Mouse (Mus musculus) embryonic facial prominence, embryonic 11.5 days (tissue): ENCODE data around the gene Bag3. TPM values are rescaled to one million over a fixed set of nuclear protein-coding genes. Genes with fewer than 3 reads are reported as not detected.

ENCODE experiments used
- ATAC-seq: fragments of 200-750 bp; cut with Nextera tagmentation; replicated peaks from 2 replicates; pipeline ENCODE4 v1.8.0; 2017; ENCODE audit warnings: low read depth; ENCODE audit not compliant: insufficient number of reproducible peaks, low FRiP score, low TSS enrichment
- DNase-seq: peaks from one replicate; pipeline ENCODE4 v3.0.0-alpha.2; 2015; ENCODE audit warnings: low spot score
- H3K27ac ChIP-seq: fragments of 300-500 bp; sonication (generic); replicated peaks from 2 replicates; pipeline ENCODE4 v1.5.1; 2014; ENCODE audit warnings: mild to moderate bottlenecking, low read depth, low read length, control low read depth
- H3K27me3 ChIP-seq: fragments of 300-500 bp; sonication (generic); 2 replicates; pipeline ENCODE4 v1.6.1; 2014; ENCODE audit warnings: mild to moderate bottlenecking, low read length, moderate library complexity, mixed read lengths; ENCODE audit not compliant: control insufficient read depth, insufficient read depth
- H3K36me3 ChIP-seq: fragments of 300-500 bp; sonication (generic); replicated peaks from 2 replicates; pipeline ENCODE4 v1.6.1; 2014; ENCODE audit warnings: low read depth, mild to moderate bottlenecking, low read length, moderate library complexity, mixed read lengths; ENCODE audit not compliant: control insufficient read depth, insufficient read depth
- H3K4me1 ChIP-seq: fragments of 300-500 bp; sonication (generic); 2 replicates; pipeline ENCODE4 v1.6.1; 2014; ENCODE audit warnings: low read length, mixed read lengths; ENCODE audit not compliant: control insufficient read depth, insufficient read depth
- H3K4me2 ChIP-seq: fragments of 300-500 bp; sonication (generic); 2 replicates; pipeline ENCODE4 v1.6.1; 2014; ENCODE audit warnings: low read depth, mild to moderate bottlenecking, control low read depth, low read length, moderate library complexity
- H3K4me3 ChIP-seq: fragments of 300-500 bp; sonication (generic); 2 replicates; pipeline ENCODE4 v1.5.1; 2014; ENCODE audit warnings: low read depth, low read length, control low read depth
- H3K9ac ChIP-seq: fragments of 300-500 bp; sonication (generic); replicated peaks from 2 replicates; pipeline ENCODE4 v1.6.1; 2014; ENCODE audit warnings: mild to moderate bottlenecking, control low read depth, low read length
- H3K9me3 ChIP-seq: fragments of 300-500 bp; sonication (generic); replicated peaks from 2 replicates; pipeline ENCODE4 v1.6.1; 2016; ENCODE audit warnings: mild to moderate bottlenecking, low read length, inconsistent platforms, mixed read lengths; ENCODE audit not compliant: control insufficient read depth
- WGBS: fragments of 180-500 bp; shearing (Covaris S2); extraction: QIAGEN DNeasy Blood & Tissue Kit; methylation state at CpG from one replicate; pipeline ENCODE4 v1.1.7; 2014; 5-methylcytosine and 5-hydroxymethylcytosine counted together
- microRNA-seq: library from miRNA; unstranded; fragments of <30 nt; microRNA quantifications from one replicate; pipeline ENCODE4, GENCODE M21; 2016; ENCODE audit warnings: borderline number of aligned reads
- polyA plus RNA-seq: library from polyadenylated mRNA; unstranded; fragments of >200 nt; fragmentation: Nextera tagmentation; extraction: Ambion mirVana; gene quantifications from 2 replicates; pipeline ENCODE4 v1.2.1, GENCODE M21; 2014

Bag3 gene
- polyA plus RNA-seq, 1 experiment from 2014 or later: 6.7 TPM

DNA sequence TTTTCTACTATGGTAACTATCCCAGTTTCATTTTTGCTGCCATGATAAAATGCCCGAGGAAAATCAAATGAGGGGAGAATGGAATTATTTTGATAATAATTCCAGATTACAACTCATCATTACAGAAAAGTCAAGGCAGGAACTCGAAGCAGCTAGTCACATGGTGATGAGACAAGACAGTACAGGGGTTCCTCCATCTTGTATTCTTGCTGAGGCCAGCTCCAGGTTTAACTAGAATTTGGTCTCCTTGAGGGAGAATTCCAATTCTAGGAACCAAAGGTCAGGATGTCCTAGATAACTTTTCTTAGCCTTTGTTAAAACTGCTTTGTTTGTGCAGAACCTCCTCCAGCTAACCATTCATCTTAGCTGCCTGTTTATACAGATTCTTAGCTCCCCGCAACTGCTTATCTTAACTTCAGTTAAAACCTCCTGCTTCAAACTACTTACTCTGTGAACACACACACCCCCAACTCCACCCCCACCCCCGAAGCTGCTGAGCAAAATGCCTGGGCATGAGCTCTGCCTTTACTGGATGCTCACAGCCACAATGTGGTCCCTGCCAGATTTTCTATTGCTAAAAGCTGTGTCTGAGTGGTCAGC lies 64.0 kb downstream of the Bag3 start:
- no peak overlapping the region for H3K9ac ChIP-seq
- no peaks in the 10 kb centered on the region for H3K27me3 ChIP-seq
- no peak overlapping the region for H3K4me2 ChIP-seq
- H3K27ac ChIP-seq: no peak overlapping the region
- H3K36me3 ChIP-seq: no peaks in the 10 kb centered on the region
- no peaks in the 10 kb centered on the region for H3K9me3 ChIP-seq
- no peak overlapping the region for H3K4me3 ChIP-seq
- ATAC-seq: no peak
- H3K4me1 ChIP-seq: no peaks in the 10 kb centered on the region; the same call in 1 of the 2 replicates
- DNase-seq: no peak
- 69% methylated on average over 4 of the region's 4 CpGs for WGBS

- Histone ChIP-seq H3K4me2 (0 out of 2 replicates have a peak overlapping the region, but pooled peaks have one; percentile 6), H3K27ac (peak overlapping the region; percentile 31), H3K4me1 (no peaks in the 10 kb centered on the region; the same call in 1 of the 2 replicates), H3K9ac (no peak overlapping the region), H3K9me3 (no peaks in the 10 kb centered on the region), H3K4me3 (no peak overlapping the region), H3K36me3 (no peaks in the 10 kb centered on the region), H3K27me3 (no peaks in the 10 kb centered on the region)
- 4% methylated on average over 9 of the region's 9 CpGs for WGBS
- peak; percentile 67 for DNase-seq
- peak; percentile 74 for ATAC-seq
Observed at GRCm38 (mm10) chr7:128591345-128592084, 68.1 kb downstream of the Bag3 start.

DNA sequence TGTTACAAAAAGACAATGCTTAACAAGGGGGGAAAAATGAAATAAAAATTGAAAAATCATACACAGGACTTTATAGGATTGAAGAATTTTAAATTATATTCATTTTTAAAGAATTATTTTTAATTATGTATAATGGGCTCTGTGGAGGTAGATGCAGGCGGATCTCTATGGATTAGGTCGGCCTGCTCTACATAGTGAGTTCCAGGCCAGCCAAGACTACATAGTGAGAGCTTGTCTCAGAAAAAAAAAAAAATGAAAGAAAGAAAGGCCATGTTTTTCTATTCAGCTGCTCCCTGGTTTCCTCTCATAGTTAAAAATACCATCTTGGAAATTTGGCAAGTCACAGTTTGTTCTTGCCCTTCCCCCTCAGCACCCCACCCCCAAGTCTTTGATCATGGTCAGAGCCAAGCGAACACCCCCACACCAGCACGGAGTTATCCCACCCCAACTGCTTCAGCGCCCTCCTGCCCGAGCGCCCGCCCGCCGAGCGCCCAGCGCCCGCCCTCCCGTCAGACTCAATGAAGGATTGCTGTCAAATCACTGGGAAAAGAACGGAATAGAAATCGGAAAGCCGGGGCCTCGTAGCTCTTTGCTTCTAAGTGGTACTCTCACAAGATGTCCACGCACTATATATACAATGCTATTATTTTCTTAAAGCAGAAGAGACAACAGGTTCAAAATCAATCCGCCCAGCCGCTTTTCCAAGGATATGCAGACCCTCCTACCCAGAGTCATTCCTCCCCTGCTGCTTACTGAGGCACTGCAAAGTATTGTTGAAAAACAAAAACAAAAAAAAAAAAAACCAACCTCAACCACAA lies 68.9 kb downstream of the Bag3 start:
- Histone ChIP-seq H3K36me3 (no peaks in the 10 kb centered on the region), H3K4me2 (peak overlapping the region; percentile 36), H3K4me3 (peak overlapping the region; percentile 12; the same call in 1 of the 2 replicates), H3K9me3 (no peaks in the 10 kb centered on the region; the same call in 1 of the 2 replicates), H3K4me1 (no peaks in the 10 kb centered on the region; the same call in 1 of the 2 replicates), H3K27me3 (no peaks in the 10 kb centered on the region), H3K27ac (peak overlapping the region; percentile 31), H3K9ac (peak overlapping the region; percentile 26; the same call in 1 of the 2 replicates)
- peak; percentile 45 for DNase-seq
- ATAC-seq: no peak; the same call in 1 of the 2 replicates
- WGBS: 9% methylated on average over 21 of the region's 21 CpGs

GRCm38 (mm10) chr7:128592936-128593241 lies 69.5 kb downstream of the Bag3 start:
- no peak overlapping the region for H3K4me3 ChIP-seq
- H3K27ac ChIP-seq: no peak overlapping the region
- no peak overlapping the region for H3K9ac ChIP-seq
- no peaks in the 10 kb centered on the region; the same call in 1 of the 2 replicates for H3K9me3 ChIP-seq
- H3K4me2 ChIP-seq: no peak overlapping the region
- H3K27me3 ChIP-seq: no peaks in the 10 kb centered on the region
- H3K36me3 ChIP-seq: no peaks in the 10 kb centered on the region
- DNase-seq (peak; percentile 18), ATAC-seq (0 out of 2 replicates have a peak, but pooled peaks have one; percentile 21)
- 6% methylated on average over 6 of the region's 6 CpGs for WGBS
- no peaks in the 10 kb centered on the region; the same call in 1 of the 2 replicates for H3K4me1 ChIP-seq

DNA sequence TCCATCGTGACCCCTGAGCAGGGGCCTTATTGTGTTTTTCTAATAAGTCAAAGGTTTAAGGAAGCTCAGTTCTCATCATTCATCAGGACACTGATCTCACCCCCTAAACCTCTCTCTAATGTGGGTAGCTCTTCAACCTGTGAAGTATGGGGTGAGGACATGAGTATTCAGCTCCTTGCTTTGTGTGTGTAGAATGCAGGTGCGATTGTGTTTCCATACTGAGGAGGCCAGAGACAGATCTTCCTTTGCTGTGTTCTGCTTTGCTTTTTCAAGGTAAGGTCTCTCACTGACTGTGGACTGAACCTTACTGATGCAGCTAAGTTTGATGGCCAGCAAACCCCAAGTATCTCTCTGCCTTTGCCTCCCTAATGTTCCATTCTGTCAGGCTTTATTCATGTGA lies 72.9 kb downstream of the Bag3 start:
- H3K4me2 ChIP-seq: no peak overlapping the region
- 92% methylated on average over 2 of the region's 2 CpGs for WGBS
- no peak overlapping the region for H3K27ac ChIP-seq
- no peaks in the 10 kb centered on the region for H3K27me3 ChIP-seq
- H3K9me3 ChIP-seq: no peaks in the 10 kb centered on the region; the same call in 1 of the 2 replicates
- H3K4me1 ChIP-seq: no peaks in the 10 kb centered on the region; the same call in 1 of the 2 replicates
- DNase-seq (no peak), ATAC-seq (no peak)
- no peak overlapping the region for H3K4me3 ChIP-seq
- no peaks in the 10 kb centered on the region for H3K36me3 ChIP-seq
- no peak overlapping the region for H3K9ac ChIP-seq

Small RNAs within 50 kb of the gene (microRNA-seq; reads per million reads assigned to microRNA genes)
- not detected for gene Gm24365

Other genes starting within 250 kb of the Bag3 start
- 19.4 and 20.1 TPM in 2 replicates for gene BC017158, start 225.4 kb upstream of the Bag3 start, polyA plus RNA-seq
- 15.0 and 16.7 TPM in 2 replicates for gene Rgs10, start 104.9 kb upstream of the Bag3 start, polyA plus RNA-seq
- 41.6 and 43.0 TPM in 2 replicates for gene Tial1, start 61.9 kb upstream of the Bag3 start, polyA plus RNA-seq
- gene Inpp5f, start 87.7 kb downstream of the Bag3 start, polyA plus RNA-seq: 49.7 and 51.1 TPM in 2 replicates
- 85.1 and 85.3 TPM in 2 replicates for gene Mcmbp, start 216.9 kb downstream of the Bag3 start, polyA plus RNA-seq
- gene Sec23ip, start 221.3 kb downstream of the Bag3 start, polyA plus RNA-seq: 38.3 and 38.4 TPM in 2 replicates